Mouse (Mus musculus) intestine, embryonic 14.5 days (tissue): Measurements from ENCODE around the gene Ccer2. TPM values are rescaled to one million over a fixed set of nuclear protein-coding genes. Genes with fewer than 3 reads are reported as not detected.

Source experiments
- ATAC-seq: fragments of 200-750 bp; cut with Nextera tagmentation; replicated peaks from 2 replicates; pipeline ENCODE4 v1.8.0; 2017; ENCODE audit warnings: low read depth, moderate number of reproducible peaks, moderate TSS enrichment, moderate library complexity; ENCODE audit not compliant: low FRiP score, low TSS enrichment
- DNase-seq: peaks from one replicate; pipeline ENCODE4 v3.0.0-alpha.2; 2018; ENCODE audit warnings: low spot score
- H3K27ac ChIP-seq: fragments of 300-500 bp; sonication (generic); 2 replicates; pipeline ENCODE4 v1.5.1; 2014; ENCODE audit warnings: low read depth, mild to moderate bottlenecking, control low read depth
- H3K27me3 ChIP-seq: fragments of 300-500 bp; sonication (generic); replicated peaks from 2 replicates; pipeline ENCODE4 v1.6.1; 2014; ENCODE audit warnings: low read length, control low read depth; ENCODE audit not compliant: control insufficient read depth, insufficient read depth
- H3K36me3 ChIP-seq: fragments of 300-500 bp; sonication (generic); 2 replicates; pipeline ENCODE4 v1.6.1; 2014; ENCODE audit warnings: low read length, control low read depth; ENCODE audit not compliant: control insufficient read depth, insufficient read depth
- H3K4me1 ChIP-seq: fragments of 300-500 bp; sonication (generic); replicated peaks from 2 replicates; pipeline ENCODE4 v1.6.1; 2014; ENCODE audit warnings: low read length, control low read depth, mixed read lengths; ENCODE audit not compliant: control insufficient read depth, insufficient read depth
- H3K4me2 ChIP-seq: fragments of 300-500 bp; sonication (generic); 2 replicates; pipeline ENCODE4 v1.6.1; 2014; ENCODE audit warnings: low read length
- H3K4me3 ChIP-seq: fragments of 300-500 bp; sonication (generic); 2 replicates; pipeline ENCODE4 v1.5.1; 2014; ENCODE audit warnings: low read depth, low read length, control low read depth, mixed read lengths
- H3K9ac ChIP-seq: fragments of 300-500 bp; sonication (generic); 2 replicates; pipeline ENCODE4 v1.6.1; 2014; ENCODE audit warnings: mild to moderate bottlenecking, low read length
- H3K9me3 ChIP-seq: fragments of 300-500 bp; sonication (generic); 2 replicates; pipeline ENCODE4 v1.6.1; 2016; ENCODE audit warnings: low read length, control low read depth; ENCODE audit not compliant: control insufficient read depth
- WGBS: fragments of 180-500 bp; shearing (Covaris S2); extraction: QIAGEN DNeasy Blood & Tissue Kit; methylation state at CpG from one replicate; pipeline ENCODE4 v1.1.7; 2014; 5-methylcytosine and 5-hydroxymethylcytosine counted together
- polyA plus RNA-seq: library from polyadenylated mRNA; unstranded; fragments of >200 nt; fragmentation: Nextera tagmentation; extraction: Ambion mirVana; gene quantifications from 2 replicates; pipeline ENCODE4 v1.2.1, GENCODE M21; 2014

Gene Ccer2
- polyA plus RNA-seq, result not detected in 2 replicates

DNA sequence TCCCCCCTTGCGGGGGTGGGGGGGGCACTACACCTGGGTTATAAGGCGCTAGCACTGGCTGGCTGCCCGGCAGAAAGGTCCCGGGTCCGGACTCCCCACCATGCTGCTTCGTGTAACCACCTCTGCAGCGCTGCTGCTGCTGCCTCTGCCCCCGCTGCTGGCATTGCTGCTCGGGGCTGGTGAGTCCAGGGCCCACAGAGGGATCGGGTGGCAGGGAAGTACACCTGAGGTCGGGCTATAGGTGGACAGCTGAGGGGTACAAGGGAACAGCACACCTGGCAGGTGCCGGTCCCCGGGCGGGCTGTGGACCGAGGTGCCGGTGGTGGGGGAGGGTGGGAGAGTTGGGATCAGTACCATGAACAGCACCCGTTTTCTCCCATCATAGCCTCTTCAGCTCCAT lies at the start of gene Ccer2:
Gene Ccer2 (plus strand): TSS at position 96 of the 400 bp plus-strand sequence.
- WGBS, result 2% methylated on average over 17 of the region's 17 CpGs
- ATAC-seq, result no peak
- peak within 1 kb of the TSS; percentile 5; the same call in 1 of the 2 replicates for H3K4me2 ChIP-seq
- H3K4me1 ChIP-seq, result 0 out of 2 replicates have a peak, but pooled peaks cover 5% of the 10 kb centered on the region
- peaks cover 16% of the 10 kb centered on the region for H3K36me3 ChIP-seq
- no peaks in the 10 kb centered on the region for H3K9me3 ChIP-seq
- no peak within 1 kb of the TSS for H3K4me3 ChIP-seq
- peaks cover 16% of the 10 kb centered on the region for H3K27me3 ChIP-seq
- H3K27ac ChIP-seq, result no peak within 1 kb of the TSS
- H3K9ac ChIP-seq, result no peak within 1 kb of the TSS
- no peak for DNase-seq

GRCm38 (mm10) chr7:28709454-28709853 lies 46.5 kb upstream of the Ccer2 start:
- Histone ChIP-seq H3K4me1 (0 out of 2 replicates have a peak, but pooled peaks cover 5% of the 10 kb centered on the region), H3K9me3 (no peaks in the 10 kb centered on the region), H3K4me2 (no peak overlapping the region), H3K27ac (no peak overlapping the region), H3K4me3 (no peak overlapping the region), H3K36me3 (no peaks in the 10 kb centered on the region), H3K27me3 (no peaks in the 10 kb centered on the region), H3K9ac (no peak overlapping the region)
- ATAC-seq (no peak), DNase-seq (no peak)

DNA sequence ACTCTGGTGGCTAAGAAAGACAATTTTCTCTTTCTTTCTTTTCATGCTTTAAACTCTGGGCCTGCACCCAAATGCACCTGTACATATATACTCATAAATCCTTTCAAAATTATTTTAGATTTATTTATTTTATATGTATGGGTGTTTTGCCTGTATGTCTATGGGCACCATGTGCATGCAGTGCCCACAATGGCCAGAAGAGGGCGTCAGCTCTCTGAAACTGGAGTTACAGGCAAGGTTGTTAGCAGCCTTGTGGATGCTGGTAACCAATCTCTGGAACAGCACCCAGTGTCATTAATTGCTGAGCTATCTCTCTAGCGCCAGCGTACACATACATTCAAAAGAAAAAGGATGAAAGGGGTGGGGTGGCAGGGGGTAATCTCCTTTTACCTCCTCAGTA lies 45.0 kb upstream of the Ccer2 start:
- no peaks in the 10 kb centered on the region for H3K27me3 ChIP-seq
- ATAC-seq, result no peak
- no peak for DNase-seq
- 63% methylated on average over 3 of the region's 3 CpGs for WGBS
- no peak overlapping the region for H3K4me3 ChIP-seq
- H3K4me1 ChIP-seq, result 0 out of 2 replicates have a peak, but pooled peaks cover 5% of the 10 kb centered on the region
- no peaks in the 10 kb centered on the region for H3K36me3 ChIP-seq
- no peak overlapping the region for H3K4me2 ChIP-seq
- H3K9ac ChIP-seq, result no peak overlapping the region
- no peak overlapping the region for H3K27ac ChIP-seq
- no peaks in the 10 kb centered on the region for H3K9me3 ChIP-seq

GRCm38 (mm10) chr7:28714667-28715066 lies 41.3 kb upstream of the Ccer2 start:
- H3K27ac ChIP-seq, result no peak overlapping the region
- 71% methylated on average over 5 of the region's 5 CpGs for WGBS
- DNase-seq (no peak), ATAC-seq (no peak)
- no peaks in the 10 kb centered on the region for H3K36me3 ChIP-seq
- H3K9me3 ChIP-seq, result no peaks in the 10 kb centered on the region
- H3K9ac ChIP-seq, result no peak overlapping the region
- H3K4me3 ChIP-seq, result no peak overlapping the region
- no peak overlapping the region for H3K4me2 ChIP-seq
- H3K4me1 ChIP-seq, result peaks cover 8% of the 10 kb centered on the region; the same call in 1 of the 2 replicates
- H3K27me3 ChIP-seq, result no peaks in the 10 kb centered on the region

DNA sequence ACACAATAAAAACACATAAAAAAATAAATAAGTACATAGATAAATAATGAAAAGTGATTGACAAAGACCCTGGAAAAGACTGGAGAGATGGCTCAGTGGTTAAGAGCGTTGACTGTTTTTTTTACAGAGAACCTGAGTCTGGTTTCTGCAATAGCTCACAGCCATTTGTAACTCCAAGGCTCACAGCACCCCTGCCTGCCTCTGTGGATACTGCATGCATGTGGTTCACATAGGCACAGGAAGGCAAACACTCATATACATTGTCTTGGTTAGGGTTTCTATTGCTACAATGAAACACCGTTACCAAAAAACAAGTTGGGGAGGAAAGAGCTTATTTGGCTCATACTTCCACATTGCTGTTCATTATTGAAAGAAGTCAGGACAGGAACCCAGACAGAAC lies 40.4 kb upstream of the Ccer2 start:
- Histone ChIP-seq H3K27ac (no peak overlapping the region), H3K27me3 (no peaks in the 10 kb centered on the region), H3K4me2 (no peak overlapping the region), H3K9ac (no peak overlapping the region), H3K4me3 (no peak overlapping the region), H3K36me3 (no peaks in the 10 kb centered on the region), H3K4me1 (peaks cover 4% of the 10 kb centered on the region; the same call in 1 of the 2 replicates), H3K9me3 (no peaks in the 10 kb centered on the region)
- ATAC-seq, result no peak
- WGBS, result 92% methylated on average over 2 of the region's 2 CpGs
- no peak for DNase-seq

- Histone ChIP-seq H3K36me3 (no peaks in the 10 kb centered on the region), H3K4me1 (peaks cover 3% of the 10 kb centered on the region; the same call in 1 of the 2 replicates), H3K27ac (peak within 1 kb of the TSS; percentile 54), H3K4me3 (peak within 1 kb of the TSS; percentile 46), H3K9me3 (no peaks in the 10 kb centered on the region), H3K4me2 (peak within 1 kb of the TSS; percentile 76), H3K9ac (peak within 1 kb of the TSS; percentile 59), H3K27me3 (no peaks in the 10 kb centered on the region)
- peak; percentile 81 for DNase-seq
- ATAC-seq, result peak; percentile 77
- 2% methylated on average over 35 of the region's 36 CpGs for WGBS
These were observed 39.2 kb upstream of the Ccer2 start, which contains the start of gene Fbxo17 for GRCm38 (mm10) chr7:28716590-28717281. Gene Fbxo17, plus strand, starts transcription at chr7:28716804.

DNA sequence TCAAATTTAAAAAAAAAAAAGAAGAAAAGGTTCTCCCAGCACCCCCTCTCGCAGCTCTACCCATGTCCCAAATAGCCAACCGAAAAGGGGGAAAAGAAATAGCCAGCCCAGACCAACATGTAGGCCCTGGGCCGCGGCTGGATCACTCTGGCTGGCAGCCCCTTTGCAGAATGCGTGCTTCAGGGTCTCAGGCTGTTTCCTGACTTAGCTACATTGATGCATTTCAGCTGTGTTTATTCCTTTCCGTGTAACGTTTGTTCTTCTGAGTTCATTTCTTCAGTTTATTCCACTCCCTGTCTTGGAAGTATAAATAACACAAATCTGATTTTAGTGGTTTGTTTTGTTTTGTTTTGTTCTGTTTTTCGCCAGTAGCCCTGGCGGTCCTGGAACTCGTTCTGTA lies 38.2 kb upstream of the Ccer2 start:
- no peak for ATAC-seq
- Histone ChIP-seq H3K27me3 (no peaks in the 10 kb centered on the region), H3K9me3 (no peaks in the 10 kb centered on the region), H3K36me3 (no peaks in the 10 kb centered on the region), H3K4me3 (no peak overlapping the region), H3K4me2 (no peak overlapping the region), H3K9ac (no peak overlapping the region), H3K4me1 (peaks cover 3% of the 10 kb centered on the region; the same call in 1 of the 2 replicates), H3K27ac (no peak overlapping the region)
- WGBS, result 67% methylated on average over 10 of the region's 10 CpGs
- no peak for DNase-seq

- ATAC-seq (no peak), DNase-seq (no peak)
- WGBS, result 40% methylated on average over 4 of the region's 4 CpGs
- Histone ChIP-seq H3K9me3 (0 out of 2 replicates have a peak, but pooled peaks cover under 1% of the 10 kb centered on the region), H3K4me2 (no peak overlapping the region), H3K27ac (no peak overlapping the region), H3K4me3 (no peak overlapping the region), H3K9ac (no peak overlapping the region), H3K36me3 (no peaks in the 10 kb centered on the region), H3K27me3 (no peaks in the 10 kb centered on the region), H3K4me1 (peaks cover 3% of the 10 kb centered on the region; the same call in 1 of the 2 replicates)
These were observed 36.8 kb upstream of the Ccer2 start for GRCm38 (mm10) chr7:28719159-28719558.

DNA sequence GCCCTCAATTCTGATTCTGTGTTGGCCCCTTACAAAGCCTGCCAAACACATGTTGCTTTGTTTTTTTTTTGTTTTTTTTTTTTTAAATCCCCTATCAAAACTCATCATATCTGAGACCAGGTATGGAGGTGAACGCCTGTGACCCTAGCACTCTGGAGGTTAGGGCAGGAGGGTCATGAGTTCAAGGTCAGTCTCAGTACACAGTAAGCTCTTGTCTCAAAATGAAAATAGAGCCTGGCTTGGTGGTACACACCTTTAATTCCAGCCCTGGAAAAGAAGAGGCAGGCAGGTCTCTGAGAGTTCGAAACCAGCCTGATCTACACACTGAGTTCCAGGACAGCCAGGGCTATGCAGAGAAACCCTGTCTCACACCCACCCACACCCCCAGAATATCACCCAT lies 36.3 kb upstream of the Ccer2 start:
- 79% methylated on average over 2 of the region's 2 CpGs for WGBS
- H3K9ac ChIP-seq, result no peak overlapping the region
- no peak for DNase-seq
- H3K36me3 ChIP-seq, result 0 out of 2 replicates have a peak, but pooled peaks cover 2% of the 10 kb centered on the region
- peaks cover 3% of the 10 kb centered on the region; the same call in 1 of the 2 replicates for H3K4me1 ChIP-seq
- H3K9me3 ChIP-seq, result 0 out of 2 replicates have a peak, but pooled peaks cover 2% of the 10 kb centered on the region
- no peak overlapping the region for H3K27ac ChIP-seq
- H3K4me3 ChIP-seq, result no peak overlapping the region
- H3K27me3 ChIP-seq, result no peaks in the 10 kb centered on the region
- H3K4me2 ChIP-seq, result no peak overlapping the region
- ATAC-seq, result no peak
